Mouse (Mus musculus) heart, embryonic 16.5 days (tissue): ENCODE data around the gene Clec16a. TPM values are rescaled to one million over a fixed set of nuclear protein-coding genes. Genes with fewer than 3 reads are reported as not detected.

Experiments
- ATAC-seq: fragments of 200-750 bp; cut with Nextera tagmentation; replicated peaks from 2 replicates; pipeline ENCODE4 v1.8.0; 2017; ENCODE audit warnings: moderate number of reproducible peaks; ENCODE audit not compliant: insufficient read depth, low FRiP score; ENCODE audit errors: extremely low read depth
- H3K27ac ChIP-seq: fragments of 300-500 bp; sonication (generic); 2 replicates; pipeline ENCODE4 v1.5.1; 2014; ENCODE audit warnings: mild to moderate bottlenecking, low read length, control low read depth, moderate library complexity
- H3K27me3 ChIP-seq: fragments of 300-500 bp; sonication (generic); 2 replicates; pipeline ENCODE4 v1.6.1; 2014; ENCODE audit warnings: low read length, mixed read lengths; ENCODE audit not compliant: control insufficient read depth, insufficient read depth
- H3K36me3 ChIP-seq: fragments of 300-500 bp; sonication (generic); 2 replicates; pipeline ENCODE4 v1.6.1; 2014; ENCODE audit not compliant: control insufficient read depth, insufficient read depth
- H3K4me1 ChIP-seq: fragments of 300-500 bp; sonication (generic); 2 replicates; pipeline ENCODE4 v1.6.1; 2014; ENCODE audit warnings: low read length, mixed read lengths; ENCODE audit not compliant: control insufficient read depth, insufficient read depth
- H3K4me2 ChIP-seq: fragments of 300-500 bp; sonication (generic); 2 replicates; pipeline ENCODE4 v1.6.1; 2014; ENCODE audit warnings: low read depth, mild to moderate bottlenecking, control low read depth, low read length
- H3K4me3 ChIP-seq: fragments of 300-500 bp; sonication (generic); 2 replicates; pipeline ENCODE4 v1.5.1; 2014; ENCODE audit warnings: mild to moderate bottlenecking, control low read depth, low read length
- H3K9ac ChIP-seq: fragments of 300-500 bp; sonication (generic); 2 replicates; pipeline ENCODE4 v1.6.1; 2014; ENCODE audit warnings: low read length, control low read depth
- H3K9me3 ChIP-seq: fragments of 300-500 bp; sonication (generic); replicated peaks from 2 replicates; pipeline ENCODE4 v1.6.1; 2016; ENCODE audit warnings: low read length; ENCODE audit not compliant: control insufficient read depth
- WGBS: fragments of 180-500 bp; shearing (Covaris S2); extraction: QIAGEN DNeasy Blood & Tissue Kit; methylation state at CpG from one replicate; pipeline ENCODE4 v1.1.7; 2014; 5-methylcytosine and 5-hydroxymethylcytosine counted together
- polyA plus RNA-seq: library from polyadenylated mRNA; unstranded; fragments of >200 nt; fragmentation: Nextera tagmentation; extraction: Ambion mirVana; gene quantifications from 2 replicates; pipeline ENCODE4 v1.2.1, GENCODE M21; 2015

Gene Clec16a
- polyA plus RNA-seq, 1 experiment from 2014 or later, result 32.6 TPM

- H3K9me3 ChIP-seq, result no peaks in the 10 kb centered on the region
- H3K36me3 ChIP-seq, result 0 out of 2 replicates have a peak, but pooled peaks cover 3% of the 10 kb centered on the region
- no peak overlapping the region for H3K9ac ChIP-seq
- H3K4me3 ChIP-seq, result no peak overlapping the region
- WGBS, result 83% methylated on average over 4 of the region's 4 CpGs
- no peak overlapping the region for H3K4me2 ChIP-seq
- H3K27ac ChIP-seq, result no peak overlapping the region
- no peaks in the 10 kb centered on the region for H3K27me3 ChIP-seq
- no peak for ATAC-seq
- H3K4me1 ChIP-seq, result peaks cover 17% of the 10 kb centered on the region
These were observed 22.0 kb downstream of the Clec16a start for GRCm38 (mm10) chr16:10567153-10567552.

- 71% methylated on average over 5 of the region's 5 CpGs for WGBS
- H3K4me2 ChIP-seq, result no peak overlapping the region
- H3K9ac ChIP-seq, result no peak overlapping the region
- no peaks in the 10 kb centered on the region for H3K9me3 ChIP-seq
- ATAC-seq, result no peak
- H3K36me3 ChIP-seq, result peaks cover 10% of the 10 kb centered on the region; the same call in 1 of the 2 replicates
- H3K4me1 ChIP-seq, result peaks cover 17% of the 10 kb centered on the region
- H3K27ac ChIP-seq, result peak overlapping the region; percentile 28; the same call in 1 of the 2 replicates
- H3K4me3 ChIP-seq, result no peak overlapping the region
- no peaks in the 10 kb centered on the region for H3K27me3 ChIP-seq
These were observed 24.8 kb downstream of the Clec16a start for GRCm38 (mm10) chr16:10569809-10570395.

- no peaks in the 10 kb centered on the region for H3K9me3 ChIP-seq
- peaks cover 11% of the 10 kb centered on the region for H3K4me1 ChIP-seq
- no peak overlapping the region for H3K27ac ChIP-seq
- H3K4me3 ChIP-seq, result no peak overlapping the region
- ATAC-seq, result no peak
- H3K27me3 ChIP-seq, result no peaks in the 10 kb centered on the region
- WGBS, result 73% methylated on average over 1 of the region's 1 CpGs
- H3K36me3 ChIP-seq, result peaks cover 10% of the 10 kb centered on the region; the same call in 1 of the 2 replicates
- H3K9ac ChIP-seq, result no peak overlapping the region
- H3K4me2 ChIP-seq, result no peak overlapping the region
These were observed 25.6 kb downstream of the Clec16a start for GRCm38 (mm10) chr16:10570708-10571107.

GRCm38 (mm10) chr16:10571820-10572219, 26.7 kb downstream of the Clec16a start:
- H3K9ac ChIP-seq, result no peak overlapping the region
- ATAC-seq, result no peak
- WGBS, result 42% methylated on average over 2 of the region's 2 CpGs
- H3K27ac ChIP-seq, result no peak overlapping the region
- no peak overlapping the region for H3K4me3 ChIP-seq
- H3K9me3 ChIP-seq, result no peaks in the 10 kb centered on the region
- H3K4me1 ChIP-seq, result peaks cover 4% of the 10 kb centered on the region; the same call in 1 of the 2 replicates
- H3K4me2 ChIP-seq, result no peak overlapping the region
- peaks cover 10% of the 10 kb centered on the region; the same call in 1 of the 2 replicates for H3K36me3 ChIP-seq
- no peaks in the 10 kb centered on the region for H3K27me3 ChIP-seq

- WGBS, result 67% methylated on average over 2 of the region's 2 CpGs
- Histone ChIP-seq H3K4me1 (no peaks in the 10 kb centered on the region; the same call in 1 of the 2 replicates), H3K27ac (no peak overlapping the region), H3K9ac (no peak overlapping the region), H3K27me3 (no peaks in the 10 kb centered on the region), H3K4me2 (no peak overlapping the region), H3K36me3 (peaks cover 18% of the 10 kb centered on the region), H3K9me3 (no peaks in the 10 kb centered on the region), H3K4me3 (no peak overlapping the region)
- ATAC-seq, result no peak
These were observed 29.8 kb downstream of the Clec16a start for GRCm38 (mm10) chr16:10574936-10575335.

GRCm38 (mm10) chr16:10575915-10576314, 30.8 kb downstream of the Clec16a start:
- Histone ChIP-seq H3K4me3 (no peak overlapping the region), H3K9me3 (no peaks in the 10 kb centered on the region), H3K27ac (no peak overlapping the region), H3K4me1 (no peaks in the 10 kb centered on the region; the same call in 1 of the 2 replicates), H3K36me3 (peaks cover 27% of the 10 kb centered on the region), H3K4me2 (no peak overlapping the region), H3K27me3 (no peaks in the 10 kb centered on the region), H3K9ac (no peak overlapping the region)
- 88% methylated on average over 4 of the region's 4 CpGs for WGBS
- no peak for ATAC-seq

- Histone ChIP-seq H3K4me2 (no peak overlapping the region), H3K9me3 (no peaks in the 10 kb centered on the region), H3K36me3 (peaks cover 39% of the 10 kb centered on the region), H3K9ac (no peak overlapping the region), H3K4me1 (no peaks in the 10 kb centered on the region; the same call in 1 of the 2 replicates), H3K27ac (no peak overlapping the region), H3K27me3 (no peaks in the 10 kb centered on the region), H3K4me3 (no peak overlapping the region)
- ATAC-seq, result no peak
- 65% methylated on average over 5 of the region's 5 CpGs for WGBS
These were observed 32.4 kb downstream of the Clec16a start for GRCm38 (mm10) chr16:10577548-10577947.

GRCm38 (mm10) chr16:10578376-10578775, 33.2 kb downstream of the Clec16a start:
- peaks cover 38% of the 10 kb centered on the region for H3K36me3 ChIP-seq
- H3K27me3 ChIP-seq, result no peaks in the 10 kb centered on the region
- H3K27ac ChIP-seq, result no peak overlapping the region
- WGBS, result 69% methylated on average over 1 of the region's 1 CpGs
- no peaks in the 10 kb centered on the region for H3K9me3 ChIP-seq
- ATAC-seq, result no peak
- H3K4me1 ChIP-seq, result no peaks in the 10 kb centered on the region; the same call in 1 of the 2 replicates
- H3K9ac ChIP-seq, result no peak overlapping the region
- H3K4me3 ChIP-seq, result no peak overlapping the region
- no peak overlapping the region for H3K4me2 ChIP-seq

- no peak for ATAC-seq
- Histone ChIP-seq H3K4me2 (no peak overlapping the region), H3K9ac (no peak overlapping the region), H3K4me1 (no peaks in the 10 kb centered on the region; the same call in none of the 2 replicates), H3K9me3 (no peaks in the 10 kb centered on the region), H3K36me3 (peaks cover 40% of the 10 kb centered on the region), H3K27me3 (no peaks in the 10 kb centered on the region), H3K27ac (no peak overlapping the region), H3K4me3 (no peak overlapping the region)
- WGBS, result 65% methylated on average over 2 of the region's 2 CpGs
These were observed 36.2 kb downstream of the Clec16a start for GRCm38 (mm10) chr16:10581234-10581898.
